Mouse (Mus musculus) gastrocnemius, adult 8-10 months (tissue): ENCODE measurements around the gene Tspan7. TPM values are rescaled to one million over a fixed set of nuclear protein-coding genes. Genes with fewer than 3 reads are reported as not detected.

ENCODE experiments used
- DNase-seq, 2 experiments: peaks; one replicate each; pipeline ENCODE4 v3.0.0; 2022; ENCODE audit warnings: low spot score in 2 of 2
- total RNA-seq, 4 experiments: library from RNA; stranded (reverse); gene quantifications; 2 replicates each; pipeline ENCODE4 v1.2.4; 2022

The Tspan7 gene
- total RNA-seq, 4 experiments from 2014 or later = 98.9 to 107 (median 106) TPM

DNA sequence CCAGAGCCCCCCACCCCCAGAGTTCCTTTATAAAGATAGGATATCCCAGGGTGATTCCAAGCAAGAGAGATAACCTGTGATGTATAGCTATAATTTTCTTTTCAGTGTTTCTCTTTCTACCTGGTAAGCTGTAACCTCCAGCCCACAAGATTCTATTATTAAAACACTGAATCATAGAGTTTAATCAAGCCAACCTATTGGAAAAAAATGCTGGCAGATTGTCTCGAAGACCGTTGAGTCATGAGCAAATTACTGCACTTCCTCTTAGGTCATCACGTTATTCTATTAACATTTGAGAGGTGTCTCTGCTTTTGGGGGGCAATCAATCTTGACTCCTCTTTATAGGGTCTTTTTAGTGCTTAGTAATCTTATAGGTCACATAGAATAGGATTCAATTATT, 61.9 kb downstream of the Tspan7 start:
- no peak for DNase-seq

DNA sequence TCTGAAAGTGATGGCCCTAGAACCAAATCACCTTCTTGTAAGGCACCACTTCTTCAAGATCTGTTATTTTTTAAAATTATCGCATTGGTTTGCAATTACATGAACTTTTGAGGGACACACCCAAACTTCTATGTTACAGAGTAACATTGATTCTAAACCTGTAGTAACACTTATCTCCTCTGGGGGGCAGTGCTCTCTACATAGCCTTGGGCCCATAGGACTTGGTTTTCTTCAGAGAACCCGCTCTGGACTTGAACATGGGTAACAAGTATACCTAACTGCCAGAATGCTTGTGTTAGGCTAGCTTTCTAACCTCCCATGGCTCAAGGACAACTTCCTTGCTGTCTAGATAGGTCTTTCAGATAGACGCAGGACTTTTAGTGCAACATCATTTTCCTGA, 64.8 kb downstream of the Tspan7 start:
- no peak for DNase-seq

DNA sequence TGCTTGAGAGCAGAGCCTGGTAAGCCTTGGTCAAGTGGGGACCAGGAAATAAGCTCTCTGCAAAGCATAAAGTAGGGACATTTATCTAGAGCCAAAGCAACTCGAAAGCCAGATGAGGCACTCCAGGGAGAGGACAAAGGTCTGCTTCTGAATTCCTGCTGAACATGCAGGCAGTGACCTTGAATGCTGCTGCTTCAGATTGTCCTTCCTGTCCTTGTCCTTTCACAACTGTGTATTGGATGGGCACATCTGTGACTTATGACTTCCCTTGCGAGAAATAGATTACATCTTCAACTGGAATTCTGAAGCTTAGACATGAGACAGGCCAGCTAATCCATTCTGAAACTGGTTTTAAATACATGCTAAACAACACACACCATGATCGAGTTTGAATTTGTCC, 71.9 kb downstream of the Tspan7 start:
- DNase-seq = no peak

GRCm38 (mm10) chrX:10557596-10557995, 72.6 kb downstream of the Tspan7 start:
- DNase-seq = no peak

DNA sequence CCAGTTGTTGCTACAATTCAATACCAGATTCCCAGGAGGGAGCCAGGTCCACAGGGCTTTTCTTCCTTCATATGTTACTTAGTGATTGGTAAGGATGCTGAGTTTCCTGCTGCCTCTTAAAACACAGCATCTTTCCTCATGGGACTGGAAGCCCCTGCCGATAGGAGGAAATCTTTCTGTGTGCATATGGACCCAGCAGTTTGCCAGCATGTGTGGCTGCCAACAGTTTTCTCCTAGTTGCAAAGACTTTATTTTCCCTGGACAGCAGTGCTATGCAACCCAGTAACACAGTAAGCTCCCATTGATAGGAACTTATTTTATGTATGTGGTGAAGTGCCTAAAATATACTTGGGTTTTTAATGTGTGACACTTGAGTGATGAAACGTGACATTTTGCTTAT, 73.7 kb downstream of the Tspan7 start:
- no peak for DNase-seq

DNA sequence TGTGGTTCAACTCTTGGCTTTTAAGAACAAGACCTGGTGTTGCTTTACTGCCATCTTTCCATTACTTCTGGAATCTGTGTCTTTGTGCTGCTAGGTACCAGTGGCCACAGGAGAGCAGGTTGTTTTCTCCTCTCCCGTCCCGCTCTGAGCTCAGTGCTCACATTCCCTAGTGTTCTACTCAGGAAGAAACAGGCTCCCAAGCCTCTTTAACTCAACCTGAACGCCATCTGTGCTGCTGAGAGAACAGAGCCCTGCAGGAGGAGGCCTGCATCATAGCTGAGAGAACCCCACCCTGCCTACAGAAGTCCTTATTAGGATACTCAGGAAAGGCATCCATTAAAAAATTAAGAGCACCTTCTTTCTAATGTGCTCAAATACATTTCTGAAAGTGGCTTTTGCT, 80.9 kb downstream of the Tspan7 start:
- no peak for DNase-seq

GRCm38 (mm10) chrX:10574523-10574922, 89.6 kb downstream of the Tspan7 start:
- DNase-seq = peak in 1 of 2 experiments; percentile 10

GRCm38 (mm10) chrX:10575406-10575805, 90.4 kb downstream of the Tspan7 start:
- DNase-seq = no peak

DNA sequence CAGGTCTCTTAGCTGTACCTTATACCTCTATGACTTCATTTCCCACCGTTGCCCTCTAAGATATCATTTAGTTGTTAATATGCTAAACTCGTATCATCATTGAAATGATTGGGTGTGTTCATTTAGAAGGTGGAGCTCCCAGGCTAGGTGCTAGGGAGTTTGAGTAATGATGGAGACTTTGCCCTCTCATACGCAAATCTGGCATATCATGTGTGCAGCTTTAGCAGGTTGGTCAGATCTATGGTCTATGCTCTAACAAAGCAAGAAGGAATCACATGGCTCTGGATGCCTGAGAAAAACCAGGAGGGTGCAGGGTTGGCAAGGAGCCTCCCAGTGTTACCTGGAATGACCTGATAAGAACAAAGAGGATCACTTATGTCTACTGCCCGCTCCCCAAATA, 91.4 kb downstream of the Tspan7 start:
- no peak for DNase-seq

DNA sequence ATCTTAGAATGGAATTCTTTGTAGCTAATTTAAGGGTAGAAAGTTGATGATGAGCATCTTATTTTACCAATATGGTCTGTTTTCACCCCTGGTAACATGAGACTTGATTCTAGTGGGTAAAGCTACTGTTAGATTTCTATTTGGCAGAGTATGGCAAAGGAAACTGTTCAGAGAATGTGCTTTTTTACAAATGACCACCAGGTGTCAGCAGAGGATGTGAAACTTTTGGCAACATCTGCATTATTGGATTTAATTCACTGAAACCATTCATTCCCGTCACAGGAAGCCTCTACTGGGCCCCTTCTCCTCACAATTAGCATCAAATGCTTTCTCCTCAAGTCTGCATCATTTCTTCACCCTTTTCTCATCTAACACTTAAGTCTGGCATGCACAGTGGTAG, 92.4 kb downstream of the Tspan7 start:
- DNase-seq = no peak

DNA sequence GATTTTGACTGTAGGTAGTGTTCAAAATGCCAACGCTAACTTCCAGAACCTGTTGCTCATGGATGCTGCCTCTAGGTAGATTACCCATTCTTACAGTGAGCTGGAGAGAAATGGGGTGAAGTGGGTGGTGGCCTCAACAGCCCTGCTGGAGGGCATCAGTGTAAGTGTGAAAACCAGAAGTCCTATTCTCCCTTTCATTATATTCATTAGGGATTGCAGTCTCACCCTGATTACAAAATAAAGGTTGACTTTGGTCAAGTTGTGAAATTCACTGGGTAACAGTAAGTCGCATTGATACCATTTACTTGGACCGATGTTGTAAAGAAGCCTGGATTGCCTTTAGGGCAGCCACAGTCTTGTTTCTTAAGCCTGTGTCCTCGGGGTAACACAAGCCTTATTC, 97.8 kb downstream of the Tspan7 start:
- DNase-seq = no peak

GRCm38 (mm10) chrX:10592244-10592643, 107.3 kb downstream of the Tspan7 start:
- DNase-seq = no peak

GRCm38 (mm10) chrX:10593561-10593960, 108.6 kb downstream of the Tspan7 start:
- no peak for DNase-seq

DNA sequence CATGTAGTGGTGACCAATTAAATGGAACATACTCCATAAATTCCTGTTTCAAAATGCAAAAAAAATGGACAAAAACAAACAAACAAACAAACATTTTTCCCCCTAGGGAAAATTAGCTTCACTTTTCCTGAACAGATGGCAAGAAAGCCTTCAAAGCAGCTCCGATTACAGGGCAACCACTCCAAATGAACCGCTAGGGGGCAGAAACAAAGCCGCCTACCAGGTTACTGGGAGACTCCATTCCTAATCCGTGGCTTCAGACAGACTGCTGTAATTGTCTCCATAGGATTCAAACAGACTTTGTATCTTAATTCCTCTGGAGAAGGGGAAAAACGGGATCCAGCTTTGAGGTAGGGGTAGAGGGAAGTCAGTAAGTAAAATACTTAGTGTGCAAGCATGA, 132.2 kb downstream of the Tspan7 start:
- DNase-seq = no peak

DNA sequence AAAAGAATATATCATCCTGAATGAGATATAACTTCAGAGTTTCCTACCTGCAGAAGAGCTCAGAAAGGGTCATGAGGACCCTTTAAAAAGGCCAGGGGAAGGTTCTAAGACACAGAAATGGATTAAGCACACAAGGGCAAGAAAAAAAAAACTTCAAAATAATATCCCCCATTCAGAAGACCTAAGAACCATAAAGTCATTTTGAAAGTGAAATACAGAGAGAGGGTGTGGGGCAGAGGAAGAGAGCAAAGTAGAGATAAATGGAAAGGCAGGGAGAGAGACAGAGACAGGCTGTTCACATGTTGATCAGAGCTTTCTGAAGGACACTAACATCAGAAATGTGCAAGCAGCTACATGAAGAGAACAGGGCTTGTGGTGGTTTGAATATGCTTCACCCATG, 156.1 kb downstream of the Tspan7 start:
- no peak for DNase-seq

Other genes starting within 250 kb of the Tspan7 start
- not detected for gene Otc, start 232.9 kb upstream of the Tspan7 start, total RNA-seq
- 10 to 100 TPM; 31.5 to 56.6 (median 35.3) TPM for gene Mid1ip1, start 229.9 kb downstream of the Tspan7 start, total RNA-seq